Mouse (Mus musculus): ENCODE measurements around the gene Srp68.

- TF ChIP-seq CTCF (IDR thresholded peaks at IDR 0.05; ENCODE audit: low read depth) = no peak
- no peak for TF ChIP-seq EP300 (IDR thresholded peaks at IDR 0.05; ENCODE audit: low read depth)
Measured at GRCm38 (mm10) chr11:116216549-116216948, 57.5 kb downstream of the Srp68 start.
